Mouse (Mus musculus) bone marrow, adult 2 months (tissue): ENCODE measurements around the gene Rassf1.

ENCODE experiments used
- CTCF ChIP-seq: fragments of 200-500 bp; IDR thresholded peaks from 2 replicates; pipeline ENCODE4 v1.5.1; 2011; ENCODE audit warnings: low read length, control low read depth; ENCODE audit not compliant: control insufficient read depth, insufficient read depth
- POLR2A ChIP-seq: fragments of 200-500 bp; IDR thresholded peaks from 2 replicates; pipeline ENCODE4 v1.6.1; 2011; ENCODE audit warnings: low read depth, mild to moderate bottlenecking, control low read depth, low read length, borderline replicate concordance; ENCODE audit not compliant: control insufficient read depth

DNA sequence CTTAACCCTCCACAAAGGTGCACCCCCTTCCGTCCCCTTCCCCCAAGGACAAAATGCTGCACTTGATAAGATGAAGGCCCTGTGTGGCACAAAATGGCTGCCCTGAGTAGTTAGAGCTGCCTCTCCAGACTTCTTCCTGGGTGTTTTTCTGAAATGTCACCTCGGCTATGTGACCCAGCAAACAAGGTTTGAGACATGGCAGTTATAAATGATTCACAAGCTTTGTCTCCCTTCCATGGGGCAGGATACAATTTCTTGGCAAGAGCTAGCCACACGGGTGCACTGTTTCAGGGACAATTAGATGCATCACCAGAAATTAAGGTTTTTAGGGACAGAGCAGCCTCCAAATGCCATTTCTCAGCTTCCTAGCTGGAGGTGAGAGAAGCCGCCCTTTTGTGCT lies 10.9 kb upstream of the Rassf1 start:
- TF ChIP-seq POLR2A (no peak), CTCF (no peak)
